ENCODE assay signal across 17 mouse cellular contexts in the genomic region with DNA sequence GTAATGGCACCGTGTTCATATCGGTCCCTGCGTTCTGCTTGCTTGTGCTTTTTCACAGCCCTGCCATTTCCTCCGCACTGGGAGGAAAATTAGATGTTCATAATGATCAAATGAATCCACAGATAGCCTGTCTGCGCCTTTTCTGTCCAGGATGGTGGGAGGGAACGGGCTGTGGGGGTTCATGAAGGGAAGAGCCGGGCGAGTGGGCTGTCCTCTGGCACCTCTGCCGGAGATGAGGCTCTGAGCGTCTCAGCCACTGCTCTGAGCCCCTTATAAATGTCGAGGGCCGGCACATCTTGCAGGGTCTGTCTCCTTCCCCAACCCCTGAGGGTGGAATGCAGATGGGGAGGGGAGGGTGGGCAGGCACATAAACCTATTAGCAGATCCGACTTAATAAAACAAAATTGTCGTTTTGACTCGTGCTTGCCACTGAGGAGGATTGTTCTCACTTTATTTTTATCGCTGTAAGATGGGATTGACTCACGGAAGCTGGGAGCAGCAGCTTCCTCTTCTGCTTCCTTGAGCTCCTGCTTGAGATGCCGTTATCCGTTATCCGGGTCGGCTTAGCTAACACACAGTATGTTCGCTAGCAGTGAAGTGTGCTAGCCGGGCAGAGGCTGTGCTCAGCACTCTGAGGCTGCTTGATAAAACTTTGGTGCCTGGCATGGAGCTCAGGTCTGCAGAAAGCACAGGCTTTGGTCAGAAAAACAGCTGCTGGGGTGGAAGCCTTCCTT.
DNase-seq lines count a peak whose midpoint lies in the region; ATAC-seq and TF ChIP-seq lines count a peak whose summit lies in the region.
"Had no signal": no experiment of that assay in that cellular context is flagged by ENCODE, and none has a peak within 500 bp of the region (broad histone marks: within the 10 kb centered on the region; RNA-seq: fewer than 3 reads in every experiment).

No protein-coding gene starts in this region.

- H3K9me3 ChIP-seq in embryonic facial prominence, embryonic 12.5 days, result no peaks in the 10 kb centered on the region
- no peaks in the 10 kb centered on the region for H3K9me3 ChIP-seq in embryonic facial prominence, embryonic 10.5 days
- no peaks in the 10 kb centered on the region for H3K9me3 ChIP-seq in hindbrain, embryonic 12.5 days (replicated peaks)
- no peaks in the 10 kb centered on the region for H3K9me3 ChIP-seq in midbrain, embryonic 16.5 days (replicated peaks; ENCODE audit: control insufficient read depth, low read length, poor library complexity, severe bottlenecking)
- H3K9me3 ChIP-seq: heart, embryonic 10.5 days; limb, embryonic 15.5 days had no signal

- ATAC-seq in embryonic facial prominence, embryonic 12.5 days (ENCODE audit: insufficient number of reproducible peaks, insufficient read depth, low FRiP score, low TSS enrichment), result no peak
- no peak for ATAC-seq in hindbrain, embryonic 12.5 days (ENCODE audit: low FRiP score)
- peak; percentile 67; the same call in 1 of the 2 replicates for ATAC-seq in midbrain, embryonic 16.5 days
- ATAC-seq: forebrain, postnatal 0 days had no signal

- WGBS in embryonic facial prominence, embryonic 12.5 days, result 47% methylated on average over 23 of the region's 23 CpGs
- WGBS in embryonic facial prominence, embryonic 10.5 days, result 57% methylated on average over 23 of the region's 23 CpGs
- 55% methylated on average over 23 of the region's 23 CpGs for WGBS in hindbrain, embryonic 12.5 days
- WGBS in midbrain, embryonic 16.5 days, result 35% methylated on average over 23 of the region's 23 CpGs

- TF ChIP-seq CTCF in left cerebral cortex, adult 2 months (IDR thresholded peaks at IDR 0.05), result no peak

- H3K27me3 ChIP-seq in embryonic facial prominence, embryonic 12.5 days, result 0 out of 2 replicates have a peak, but pooled peaks cover 4% of the 10 kb centered on the region
- no peaks in the 10 kb centered on the region for H3K27me3 ChIP-seq in embryonic facial prominence, embryonic 10.5 days (replicated peaks; ENCODE audit: low read depth, poor library complexity, severe bottlenecking)
- H3K27me3 ChIP-seq in hindbrain, embryonic 12.5 days, result peaks cover 3% of the 10 kb centered on the region; the same call in 1 of the 2 replicates
- no peaks in the 10 kb centered on the region for H3K27me3 ChIP-seq in midbrain, embryonic 16.5 days (ENCODE audit: control insufficient read depth, insufficient read depth, low read depth, low read length)
- H3K27me3 ChIP-seq: CH12.LX had no signal

- DNase-seq in embryonic facial prominence, embryonic 10.5 days (ENCODE audit: low spot score), result no peak
- DNase-seq in left cerebral cortex, adult 2 months (ENCODE audit: extremely low spot score in 1 of 2, low spot score in 2 of 2), result no peak
- DNase-seq in left cerebral cortex, postnatal 4 days, result no peak
- no peak for DNase-seq in lung, adult 18-20 months
- no peak for DNase-seq in urinary bladder, adult 18-20 months (ENCODE audit: low spot score in 2 of 2)
- DNase-seq: cerebellum, adult 11 months; forebrain, postnatal 0 days; gastrocnemius, postnatal 14 days; heart, postnatal 36 days; kidney, postnatal 14 days had no signal

- H3K4me2 ChIP-seq in embryonic facial prominence, embryonic 12.5 days (replicated peaks), result 0 out of 2 replicates have a peak overlapping the region, but pooled peaks have one; percentile 13
- H3K4me2 ChIP-seq in hindbrain, embryonic 12.5 days (replicated peaks), result no peak overlapping the region
- peak overlapping the region; percentile 12; the same call in 1 of the 2 replicates for H3K4me2 ChIP-seq in midbrain, embryonic 16.5 days (ENCODE audit: low read length)
- H3K4me2 ChIP-seq: limb, embryonic 15.5 days; lung, embryonic 14.5 days had no signal

- H3K4me1 ChIP-seq in embryonic facial prominence, embryonic 12.5 days, result 0 out of 2 replicates have a peak, but pooled peaks cover 3% of the 10 kb centered on the region
- H3K4me1 ChIP-seq in embryonic facial prominence, embryonic 10.5 days, result peaks cover 13% of the 10 kb centered on the region
- H3K4me1 ChIP-seq in hindbrain, embryonic 12.5 days, result peaks cover 26% of the 10 kb centered on the region
- peaks cover 14% of the 10 kb centered on the region for H3K4me1 ChIP-seq in midbrain, embryonic 16.5 days (ENCODE audit: control insufficient read depth, insufficient read depth, low read length)

- H3K4me3 ChIP-seq in embryonic facial prominence, embryonic 12.5 days, result no peak overlapping the region
- H3K4me3 ChIP-seq in embryonic facial prominence, embryonic 10.5 days, result no peak overlapping the region
- H3K4me3 ChIP-seq in left cerebral cortex, adult 2 months, result no peak overlapping the region
- H3K4me3 ChIP-seq in hindbrain, embryonic 12.5 days, result no peak overlapping the region
- H3K4me3 ChIP-seq in midbrain, embryonic 16.5 days (ENCODE audit: low read depth, low read length), result no peak overlapping the region
- H3K4me3 ChIP-seq: heart, embryonic 10.5 days; limb, embryonic 15.5 days had no signal

- intact Hi-C loops in left cerebral cortex, adult 2 months (cut with DNase I), result loop anchor here (5.0 kb wide), 1 partner anchor 48 kb away; no protein-coding TSS in a partner anchor
- intact Hi-C loops in left cerebral cortex, postnatal 4 days (cut with DNase I), result no loop called here

- H3K36me3 ChIP-seq in embryonic facial prominence, embryonic 12.5 days, result no peaks in the 10 kb centered on the region
- H3K36me3 ChIP-seq in embryonic facial prominence, embryonic 10.5 days (replicated peaks), result peaks cover 5% of the 10 kb centered on the region; the same call in 1 of the 2 replicates
- H3K36me3 ChIP-seq in hindbrain, embryonic 12.5 days, result no peaks in the 10 kb centered on the region
- no peaks in the 10 kb centered on the region for H3K36me3 ChIP-seq in midbrain, embryonic 16.5 days (ENCODE audit: control insufficient read depth, insufficient read depth, low read length)
- H3K36me3 ChIP-seq: heart, embryonic 10.5 days; limb, embryonic 15.5 days had no signal

- H3K9ac ChIP-seq in embryonic facial prominence, embryonic 12.5 days, result no peak overlapping the region
- no peak overlapping the region; the same call in 1 of the 2 replicates for H3K9ac ChIP-seq in hindbrain, embryonic 12.5 days
- 0 out of 2 replicates have a peak overlapping the region, but pooled peaks have one; percentile 25 for H3K9ac ChIP-seq in midbrain, embryonic 16.5 days (ENCODE audit: low read depth, low read length)
- H3K9ac ChIP-seq: forebrain, postnatal 0 days; limb, embryonic 15.5 days; lung, embryonic 14.5 days had no signal

- H3K27ac ChIP-seq in embryonic facial prominence, embryonic 12.5 days, result no peak overlapping the region
- no peak overlapping the region for H3K27ac ChIP-seq in embryonic facial prominence, embryonic 10.5 days (replicated peaks)
- peak overlapping the region; percentile 44; the same call in 1 of the 2 replicates for H3K27ac ChIP-seq in left cerebral cortex, adult 2 months
- H3K27ac ChIP-seq in hindbrain, embryonic 12.5 days, result peak overlapping the region; percentile 55
- peak overlapping the region; percentile 68 for H3K27ac ChIP-seq in midbrain, embryonic 16.5 days (ENCODE audit: low read length)
- H3K27ac ChIP-seq: heart, embryonic 10.5 days; limb, embryonic 15.5 days had no signal

Comparison
In these comparisons a context has a peak if more than half of its experiments do, and no peak if none do; other contexts are left out.
1. H3K27ac ChIP-seq: peak in left cerebral cortex, adult 2 months (single experiment), hindbrain, embryonic 12.5 days (single experiment) and midbrain, embryonic 16.5 days (single experiment); none in embryonic facial prominence, embryonic 12.5 days (single experiment) and embryonic facial prominence, embryonic 10.5 days (single experiment).